Mouse (Mus musculus): ENCODE measurements at regions not wholly inside any gene's neighbourhood (a gene's known extent, or its start where the extent isn't known, plus 50 kb on each side); places are given as distances from the start of the nearest gene placed in this dataset.

DNA sequence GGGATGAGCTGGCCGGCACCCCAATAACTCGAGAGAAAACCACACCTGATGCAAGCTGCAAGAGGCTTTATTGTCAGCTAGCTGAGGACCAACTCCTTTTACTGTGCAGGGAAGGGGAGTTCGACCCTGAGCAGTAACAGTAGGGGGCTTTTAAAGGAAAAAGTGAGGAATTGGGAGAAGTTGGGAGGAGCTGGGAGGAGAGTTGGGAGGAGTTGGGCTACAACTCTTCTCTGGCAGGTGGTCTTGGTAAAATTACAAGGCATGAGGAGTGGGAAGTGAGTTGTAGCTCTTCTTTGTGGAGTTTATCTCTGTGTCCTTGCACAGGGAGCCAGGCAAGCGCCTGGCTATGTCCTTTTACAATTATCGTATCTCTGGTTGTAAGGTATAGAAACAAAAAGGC, 575.4 kb downstream of the Tmem132b start:
- TF ChIP-seq FLI1 (IDR thresholded peaks at IDR 0.05; ENCODE audit: low read length) = no peak
- no peak for TF ChIP-seq GATA1 (IDR thresholded peaks at IDR 0.05; ENCODE audit: borderline replicate concordance, low read length)
